Mouse (Mus musculus) heart, embryonic 14.5 days (tissue): ENCODE results near the gene Kcnj9. TPM values are rescaled to one million over a fixed set of nuclear protein-coding genes. Genes with fewer than 3 reads are reported as not detected.

Source experiments
- ATAC-seq: fragments of 200-750 bp; cut with Nextera tagmentation; 2 replicates; pipeline ENCODE4 v1.8.0; 2017; ENCODE audit warnings: low read depth, moderate TSS enrichment; ENCODE audit not compliant: insufficient number of reproducible peaks, insufficient read depth, low FRiP score
- H3K27ac ChIP-seq, 2 experiments: fragments of 200-500 bp in 1 of 2; fragments of 300-500 bp in 1 of 2; sonication (generic) in 1 of 2; replicated peaks in 1 of 2; 2 replicates each; pipeline ENCODE4 v1.5.1; 2012 to 2014; ENCODE audit warnings: low read depth in 2 of 2, low read length in 2 of 2, control low read depth in 1 of 2, mild to moderate bottlenecking in 1 of 2, mixed read lengths in 1 of 2; ENCODE audit not compliant: control insufficient read depth in 1 of 2, insufficient read depth in 1 of 2
- H3K27me3 ChIP-seq: fragments of 300-500 bp; sonication (generic); 2 replicates; pipeline ENCODE4 v1.6.1; 2014; ENCODE audit warnings: mild to moderate bottlenecking, low read length, control low read depth; ENCODE audit not compliant: control insufficient read depth, insufficient read depth
- H3K36me3 ChIP-seq: fragments of 300-500 bp; sonication (generic); 2 replicates; pipeline ENCODE4 v1.6.1; 2014; ENCODE audit warnings: mild to moderate bottlenecking, control low read depth, low read length, mixed read lengths; ENCODE audit not compliant: control insufficient read depth, insufficient read depth
- H3K4me1 ChIP-seq, 2 experiments: fragments of 200-500 bp in 1 of 2; fragments of 300-500 bp in 1 of 2; sonication (generic) in 1 of 2; 2 replicates each; pipeline ENCODE4 v1.6.1; 2012 to 2014; ENCODE audit warnings: low read length in 2 of 2, control low read depth in 1 of 2, mixed read lengths in 1 of 2; ENCODE audit not compliant: control insufficient read depth in 2 of 2, insufficient read depth in 2 of 2
- H3K4me2 ChIP-seq: fragments of 300-500 bp; sonication (generic); 2 replicates; pipeline ENCODE4 v1.6.1; 2014; ENCODE audit warnings: mild to moderate bottlenecking, low read length
- H3K4me3 ChIP-seq, 2 experiments: fragments of 200-500 bp in 1 of 2; fragments of 300-500 bp in 1 of 2; sonication (generic) in 1 of 2; 2 replicates each; pipeline ENCODE4 v1.5.1; 2012 to 2014; ENCODE audit warnings: low read length in 2 of 2, mild to moderate bottlenecking in 2 of 2, control low read depth in 1 of 2, low read depth in 1 of 2, moderate library complexity in 1 of 2; ENCODE audit not compliant: control insufficient read depth in 1 of 2, insufficient read depth in 1 of 2
- H3K9ac ChIP-seq: fragments of 300-500 bp; sonication (generic); 2 replicates; pipeline ENCODE4 v1.6.1; 2014; ENCODE audit warnings: mild to moderate bottlenecking, low read length
- H3K9me3 ChIP-seq: fragments of 300-500 bp; sonication (generic); 2 replicates; pipeline ENCODE4 v1.6.1; 2016; ENCODE audit warnings: low read length, control low read depth; ENCODE audit not compliant: control insufficient read depth
- WGBS: fragments of 180-500 bp; shearing (Covaris S2); extraction: QIAGEN DNeasy Blood & Tissue Kit; methylation state at CpG from one replicate; pipeline ENCODE4 v1.1.7; 2014; 5-methylcytosine and 5-hydroxymethylcytosine counted together
- polyA plus RNA-seq: library from polyadenylated mRNA; unstranded; fragments of >200 nt; fragmentation: Nextera tagmentation; extraction: Ambion mirVana; gene quantifications from 2 replicates; pipeline ENCODE4 v1.2.1, GENCODE M21; 2014

Gene Kcnj9
- polyA plus RNA-seq, 1 experiment from 2014 or later: not detected

DNA sequence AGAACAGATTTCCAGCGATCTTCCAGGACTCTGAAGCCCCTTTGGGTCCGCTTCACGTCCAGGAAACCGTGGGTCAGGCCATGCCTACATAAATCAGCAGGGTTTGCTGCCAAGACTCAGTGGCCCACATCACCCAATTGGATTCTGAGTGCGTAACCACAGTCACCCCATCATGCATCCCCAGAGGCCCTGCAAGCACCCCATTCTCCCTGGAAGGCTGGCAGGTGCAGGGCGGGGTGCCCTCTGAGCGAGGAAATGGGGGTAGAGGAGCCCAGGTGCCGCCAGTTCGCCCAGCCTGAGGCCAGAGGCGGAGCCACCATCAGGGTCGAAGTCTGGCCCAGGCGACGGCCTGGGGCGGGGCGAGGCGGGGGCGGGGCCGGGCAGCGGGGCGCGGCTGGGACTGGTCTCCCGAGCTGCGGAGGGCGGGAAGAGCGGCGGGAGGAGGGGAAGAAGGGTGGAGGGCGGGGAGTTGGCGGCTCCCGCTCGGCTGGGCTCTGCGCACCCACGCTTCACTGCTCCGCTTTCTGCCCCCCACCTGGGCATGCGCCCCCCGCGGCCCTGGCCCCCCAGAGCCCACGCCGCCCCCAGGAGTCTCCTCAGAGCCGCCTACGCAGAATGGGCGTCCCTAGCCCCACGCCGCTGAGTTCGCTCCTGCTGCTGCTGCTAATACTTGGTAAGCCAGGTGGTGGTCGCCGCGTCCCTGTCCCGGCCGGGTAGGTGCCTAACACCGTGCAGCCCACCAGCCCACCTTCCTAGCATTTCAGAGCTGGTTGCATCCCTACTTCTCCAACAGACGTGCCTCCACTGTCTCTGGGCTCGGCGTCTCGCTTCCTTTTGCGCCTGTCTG is 17.0 kb downstream of the Kcnj9 start:
- 0% methylated on average over 46 of the region's 55 CpGs for WGBS
- no peaks in the 10 kb centered on the region for H3K9me3 ChIP-seq

DNA sequence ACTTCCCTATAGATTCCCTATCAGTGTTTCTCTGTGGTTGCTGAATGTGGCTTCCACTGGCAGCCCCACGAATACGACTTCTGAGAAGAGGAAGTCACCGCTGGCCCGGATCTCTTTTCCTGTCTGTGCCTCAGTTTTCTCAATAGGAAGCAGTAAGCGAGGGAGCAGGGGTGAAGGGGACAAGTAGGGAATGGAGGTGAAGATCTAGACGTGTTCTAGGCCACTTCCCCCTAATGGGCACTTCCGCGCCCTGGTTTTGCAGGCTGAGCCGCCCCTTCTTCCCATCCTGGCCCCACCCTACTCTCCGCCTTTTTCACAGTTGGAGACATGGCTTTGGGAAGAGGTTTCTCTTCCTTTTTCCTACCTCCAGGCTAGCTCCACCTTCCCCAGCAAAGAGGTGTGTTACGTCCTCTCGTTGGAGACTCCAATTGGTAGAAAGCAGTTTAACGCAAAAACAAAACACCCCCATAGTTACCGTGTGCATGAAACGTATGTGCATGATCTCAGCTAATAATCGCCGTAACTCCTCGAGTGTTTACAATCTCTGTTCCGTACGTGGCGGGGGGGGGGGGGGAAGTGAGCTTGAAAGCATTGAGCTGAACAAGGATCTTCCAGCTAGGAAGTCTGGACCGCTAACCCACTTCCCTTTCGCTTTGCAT is 17.7 kb downstream of the Kcnj9 start:
- WGBS: 3% methylated on average over 23 of the region's 23 CpGs
- peak overlapping the region; percentile 77 to 82 for H3K27ac ChIP-seq
- H3K4me2 ChIP-seq: peak overlapping the region; percentile 70
- H3K4me3 ChIP-seq: peak overlapping the region; percentile 61 to 70
- H3K9me3 ChIP-seq: no peaks in the 10 kb centered on the region
- peaks cover 13% of the 10 kb centered on the region in 2 experiments for H3K4me1 ChIP-seq
- no peaks in the 10 kb centered on the region for H3K27me3 ChIP-seq
- peak; percentile 16 for ATAC-seq
- H3K9ac ChIP-seq: peak overlapping the region; percentile 78
- H3K36me3 ChIP-seq: no peaks in the 10 kb centered on the region

More for the DNA sequence above, 17.0 kb downstream of the Kcnj9 start:
- H3K27ac ChIP-seq: peak overlapping the region; percentile 77 to 82
- peak overlapping the region; percentile 70 for H3K4me2 ChIP-seq
- ATAC-seq: peak; percentile 81
- no peaks in the 10 kb centered on the region for H3K27me3 ChIP-seq
- H3K9ac ChIP-seq: peak overlapping the region; percentile 78
- peak overlapping the region; percentile 61 to 70 for H3K4me3 ChIP-seq
- no peaks in the 10 kb centered on the region for H3K36me3 ChIP-seq
- peaks cover 13% of the 10 kb centered on the region in 2 experiments for H3K4me1 ChIP-seq

DNA sequence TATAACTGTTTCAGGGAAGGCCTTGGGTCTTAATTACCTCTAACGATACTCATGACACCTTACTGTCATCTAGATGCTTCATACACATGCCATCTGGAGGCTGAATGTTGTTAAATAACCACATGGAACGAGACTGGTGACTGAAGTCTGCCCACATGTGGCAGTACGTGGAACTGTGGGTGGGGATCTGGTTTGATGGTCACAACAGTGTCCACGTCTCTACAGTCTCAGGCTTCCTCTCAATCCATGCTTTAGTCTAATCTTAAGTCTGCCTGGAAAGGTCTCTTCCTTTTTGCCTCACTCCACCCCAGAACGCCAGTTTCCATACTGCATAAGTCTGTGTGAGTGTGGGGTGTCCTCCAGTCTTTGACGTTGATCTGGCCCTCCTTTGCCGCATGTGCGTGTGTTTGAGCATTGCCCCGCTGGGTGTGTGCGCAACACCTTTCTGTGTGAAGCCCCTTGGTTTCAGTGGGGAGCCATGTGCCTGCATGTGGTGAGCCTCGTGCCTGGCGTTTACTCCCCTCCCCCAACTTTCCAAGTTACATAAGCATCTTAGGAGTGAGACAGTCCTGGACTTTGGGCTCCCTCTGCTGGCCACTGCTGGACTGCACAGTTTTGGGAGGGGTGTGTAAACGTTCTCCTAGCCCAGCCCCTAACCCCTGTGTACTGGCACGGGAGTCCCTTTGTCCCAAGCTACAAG is 19.3 kb downstream of the Kcnj9 start:
- peak; percentile 62 for ATAC-seq
- peak overlapping the region; percentile 85 to 91 for H3K27ac ChIP-seq
- H3K4me1 ChIP-seq: peaks cover 13% of the 10 kb centered on the region in 2 experiments
- peak overlapping the region; percentile 69 for H3K9ac ChIP-seq
- H3K4me3 ChIP-seq: peak overlapping the region; percentile 29 to 43
- H3K4me2 ChIP-seq: peak overlapping the region; percentile 72
- 1% methylated on average over 14 of the region's 14 CpGs for WGBS
- H3K27me3 ChIP-seq: no peaks in the 10 kb centered on the region
- H3K36me3 ChIP-seq: no peaks in the 10 kb centered on the region
- no peaks in the 10 kb centered on the region for H3K9me3 ChIP-seq

DNA sequence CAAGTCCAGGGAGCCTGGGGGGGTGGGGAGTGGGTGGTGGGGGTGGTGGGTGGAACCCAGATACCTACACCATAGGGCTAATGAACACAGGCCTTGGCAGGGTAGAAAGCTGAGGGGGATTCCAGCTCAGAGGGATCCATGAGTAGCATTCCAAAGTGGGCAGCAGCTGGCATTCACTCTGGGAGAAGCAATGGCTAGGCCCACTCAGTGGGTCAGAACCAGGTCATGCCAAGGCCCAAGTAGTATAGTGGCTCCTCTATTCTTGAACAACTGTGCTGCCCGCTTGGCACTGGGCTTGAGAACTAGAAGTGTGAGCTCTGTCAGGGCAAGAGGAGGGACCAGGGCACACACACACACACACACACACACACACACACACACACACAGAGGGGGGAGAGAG is 20.7 kb downstream of the Kcnj9 start:
- no peaks in the 10 kb centered on the region for H3K36me3 ChIP-seq

DNA sequence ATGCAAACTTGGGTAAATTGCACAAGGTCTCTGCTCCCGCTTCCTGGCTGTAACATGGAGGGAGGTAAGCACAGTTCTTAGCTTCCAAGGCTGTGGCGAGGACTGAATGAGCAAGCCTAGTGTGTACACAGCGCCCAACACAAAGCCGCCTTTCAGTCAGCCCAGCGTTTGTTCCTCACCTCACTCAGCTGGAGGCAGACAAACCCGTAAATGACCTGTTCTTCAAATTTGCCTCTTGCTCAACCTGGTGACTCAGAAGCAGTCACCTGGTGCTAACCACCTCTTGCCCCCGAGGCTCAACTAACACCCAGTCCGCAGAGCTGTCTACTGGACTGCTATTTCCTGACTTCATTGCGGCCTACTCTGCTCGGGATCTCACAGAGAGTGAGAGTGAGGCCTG is 21.2 kb downstream of the Kcnj9 start:
- WGBS: 61% methylated on average over 10 of the region's 10 CpGs
- no peak for ATAC-seq
- Histone ChIP-seq H3K4me1 (peaks cover 14% of the 10 kb centered on the region in 2 experiments), H3K36me3 (no peaks in the 10 kb centered on the region), H3K9me3 (no peaks in the 10 kb centered on the region), H3K27ac (no peak overlapping the region), H3K4me2 (no peak overlapping the region), H3K4me3 (no peak overlapping the region), H3K9ac (no peak overlapping the region), H3K27me3 (no peaks in the 10 kb centered on the region)

More for the DNA sequence above, 20.7 kb downstream of the Kcnj9 start:
- no peak for ATAC-seq
- Histone ChIP-seq H3K27ac (no peak overlapping the region), H3K4me3 (no peak overlapping the region), H3K4me2 (no peak overlapping the region), H3K27me3 (no peaks in the 10 kb centered on the region), H3K9me3 (no peaks in the 10 kb centered on the region), H3K4me1 (peaks cover 18% of the 10 kb centered on the region in 2 experiments), H3K9ac (no peak overlapping the region)
- WGBS: 100% methylated on average over 1 of the region's 1 CpGs

DNA sequence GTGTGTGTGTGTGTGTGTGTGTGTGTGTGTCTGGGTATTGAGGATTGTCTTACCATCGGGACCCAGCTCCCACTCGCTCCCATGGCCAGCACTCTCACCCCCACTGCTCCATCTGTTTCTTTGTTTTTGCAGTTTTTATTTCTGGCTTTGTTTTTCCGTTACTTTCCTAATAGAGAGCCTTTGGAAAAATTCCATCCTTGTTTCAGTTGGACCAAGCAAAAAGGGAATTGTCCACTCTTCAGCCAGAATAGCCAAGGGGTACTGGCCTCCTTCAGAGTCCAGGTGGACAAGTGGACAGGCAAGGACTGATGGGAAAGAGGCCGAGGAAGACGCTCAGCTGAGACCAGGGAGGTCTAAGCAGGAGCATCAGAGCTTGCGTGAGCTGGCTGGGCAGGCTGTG is 22.2 kb downstream of the Kcnj9 start:
- no peak overlapping the region for H3K9ac ChIP-seq
- H3K4me3 ChIP-seq: no peak overlapping the region
- H3K4me1 ChIP-seq: peaks cover 11 to 18% of the 10 kb centered on the region in 2 experiments
- no peak overlapping the region for H3K27ac ChIP-seq
- no peaks in the 10 kb centered on the region for H3K9me3 ChIP-seq
- no peak overlapping the region for H3K4me2 ChIP-seq
- WGBS: 72% methylated on average over 6 of the region's 6 CpGs
- no peaks in the 10 kb centered on the region for H3K27me3 ChIP-seq
- H3K36me3 ChIP-seq: no peaks in the 10 kb centered on the region
- no peak for ATAC-seq

DNA sequence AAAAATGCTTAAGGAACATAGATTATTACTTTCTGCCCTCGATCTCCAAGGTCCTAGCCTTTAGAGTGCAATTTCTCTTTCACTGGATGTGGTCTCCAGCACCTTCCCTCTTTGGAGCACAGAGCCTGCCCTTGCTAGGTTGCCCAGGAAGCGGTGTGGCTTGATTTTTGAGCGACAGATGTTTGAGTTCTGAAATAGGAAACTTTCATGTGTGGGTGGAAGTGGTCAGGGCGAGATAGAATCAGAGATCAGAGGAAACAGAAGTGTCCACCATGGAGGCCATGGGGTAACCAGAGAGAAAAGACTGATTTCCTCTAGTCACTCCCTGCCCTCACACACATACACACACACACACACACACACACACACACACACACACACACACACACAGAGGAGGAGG is 22.9 kb downstream of the Kcnj9 start:
- no peak overlapping the region for H3K9ac ChIP-seq
- no peaks in the 10 kb centered on the region for H3K9me3 ChIP-seq
- H3K4me2 ChIP-seq: no peak overlapping the region
- no peak for ATAC-seq
- H3K27ac ChIP-seq: no peak overlapping the region
- WGBS: 69% methylated on average over 4 of the region's 4 CpGs
- H3K27me3 ChIP-seq: no peaks in the 10 kb centered on the region
- no peaks in the 10 kb centered on the region for H3K36me3 ChIP-seq
- H3K4me1 ChIP-seq: peaks cover 9 to 19% of the 10 kb centered on the region in 2 experiments
- no peak overlapping the region for H3K4me3 ChIP-seq
